Mouse (Mus musculus): ENCODE results near the gene Col7a1.

GRCm38 (mm10) chr9:109008994-109009635 is 55.7 kb downstream of the Col7a1 start:
- TF ChIP-seq POLR2A (IDR thresholded peaks at IDR 0.05; ENCODE audit: extremely low read depth, insufficient read depth, low read length) = no peak
- no peak for TF ChIP-seq CTCF (IDR thresholded peaks at IDR 0.05; ENCODE audit: low read depth, low read length)
